Mouse (Mus musculus): ENCODE data around the gene Psmc3.

DNA sequence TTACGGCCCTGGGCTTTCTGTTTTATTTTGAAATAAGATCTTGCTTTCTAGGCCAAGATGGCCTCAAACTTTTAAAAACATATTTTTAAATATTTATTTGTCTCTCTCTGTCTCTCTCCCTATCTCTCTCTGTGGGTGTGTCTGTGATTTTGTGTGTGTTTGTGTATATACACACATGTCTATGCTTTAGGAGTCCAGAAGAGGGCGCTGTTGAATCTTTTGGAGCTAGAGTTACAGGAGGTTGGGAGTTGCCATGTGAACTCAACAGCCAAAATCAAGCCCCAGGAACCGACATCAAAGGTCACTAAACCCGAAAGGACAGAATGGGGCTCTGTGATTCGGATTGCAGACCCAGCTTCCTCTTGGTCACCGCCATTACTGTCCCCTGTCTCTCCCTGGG is 56.6 kb downstream of the Psmc3 start:
- no peak for TF ChIP-seq GATA1 (IDR thresholded peaks at IDR 0.05; ENCODE audit: borderline replicate concordance, low read length)
- no peak for TF ChIP-seq FLI1 (IDR thresholded peaks at IDR 0.05; ENCODE audit: low read length)

All from megakaryocyte, embryonic 14.5 days (primary cell).